Mouse (Mus musculus) hindbrain, embryonic 10.5 days (tissue): ENCODE measurements around the gene Ovgp1. TPM values are rescaled to one million over a fixed set of nuclear protein-coding genes. Genes with fewer than 3 reads are reported as not detected.

Source experiments
- DNase-seq: peaks from one replicate; pipeline ENCODE4 v3.0.0-alpha.2; 2017; ENCODE audit warnings: low spot score
- H3K27ac ChIP-seq: fragments of 300-500 bp; sonication (generic); 2 replicates; pipeline ENCODE4 v1.5.1; 2016; ENCODE audit warnings: mild to moderate bottlenecking, moderate library complexity
- H3K27me3 ChIP-seq: fragments of 300-500 bp; sonication (generic); 2 replicates; pipeline ENCODE4 v1.6.1; 2016; ENCODE audit warnings: mild to moderate bottlenecking; ENCODE audit not compliant: poor library complexity, insufficient read depth, severe bottlenecking
- H3K36me3 ChIP-seq: fragments of 300-500 bp; sonication (generic); 2 replicates; pipeline ENCODE4 v1.6.1; 2016; ENCODE audit warnings: mild to moderate bottlenecking, moderate library complexity
- H3K4me1 ChIP-seq: fragments of 300-500 bp; sonication (generic); replicated peaks from 2 replicates; pipeline ENCODE4 v1.6.1; 2016; ENCODE audit warnings: mild to moderate bottlenecking
- H3K4me3 ChIP-seq: fragments of 300-500 bp; sonication (generic); 2 replicates; pipeline ENCODE4 v1.5.1; 2016; ENCODE audit warnings: mild to moderate bottlenecking, moderate library complexity
- H3K9me3 ChIP-seq: fragments of 300-500 bp; sonication (generic); 2 replicates; pipeline ENCODE4 v1.6.1; 2016; ENCODE audit warnings: mild to moderate bottlenecking, moderate library complexity
- WGBS: fragments of 180-500 bp; shearing (Covaris S2); methylation state at CpG from one replicate; pipeline ENCODE4 v1.1.7; 2016; 5-methylcytosine and 5-hydroxymethylcytosine counted together
- polyA plus RNA-seq: library from polyadenylated mRNA; unstranded; fragments of >200 nt; fragmentation: Nextera tagmentation; extraction: Ambion mirVana; gene quantifications from 2 replicates; pipeline ENCODE4 v1.2.1, GENCODE M21; 2016

The Ovgp1 gene
- polyA plus RNA-seq: 1.8 and 2.4 TPM in 2 replicates

GRCm38 (mm10) chr3:105973411-105973810 lies at the start of gene Ovgp1:
Gene Ovgp1 (plus strand): TSS chr3:105973711.
- 81% methylated on average over 3 of the region's 3 CpGs for WGBS
- H3K27me3 ChIP-seq: no peaks in the 10 kb centered on the region

GRCm38 (mm10) chr3:105924616-105925015 lies 48.9 kb upstream of the Ovgp1 start:
- DNase-seq: no peak
- Histone ChIP-seq H3K27me3 (no peaks in the 10 kb centered on the region), H3K36me3 (no peaks in the 10 kb centered on the region), H3K4me3 (no peak overlapping the region), H3K27ac (no peak overlapping the region), H3K9me3 (no peaks in the 10 kb centered on the region), H3K4me1 (no peaks in the 10 kb centered on the region)
- 84% methylated on average over 9 of the region's 9 CpGs for WGBS

More at GRCm38 (mm10) chr3:105973411-105973810, at the start of gene Ovgp1:
- no peak within 1 kb of the TSS for H3K4me3 ChIP-seq
- no peak within 1 kb of the TSS for H3K27ac ChIP-seq
- no peaks in the 10 kb centered on the region for H3K9me3 ChIP-seq
- no peaks in the 10 kb centered on the region for H3K4me1 ChIP-seq
- DNase-seq: no peak
- H3K36me3 ChIP-seq: peaks cover 28% of the 10 kb centered on the region

GRCm38 (mm10) chr3:105927561-105928194 lies 45.8 kb upstream of the Ovgp1 start:
- Histone ChIP-seq H3K9me3 (no peaks in the 10 kb centered on the region), H3K4me3 (no peak overlapping the region), H3K27me3 (no peaks in the 10 kb centered on the region), H3K4me1 (no peaks in the 10 kb centered on the region), H3K27ac (no peak overlapping the region), H3K36me3 (no peaks in the 10 kb centered on the region)
- no peak for DNase-seq
- 79% methylated on average over 7 of the region's 7 CpGs for WGBS

GRCm38 (mm10) chr3:105928195-105928569 lies 45.3 kb upstream of the Ovgp1 start:
- 94% methylated on average over 3 of the region's 3 CpGs for WGBS
- H3K9me3 ChIP-seq: no peaks in the 10 kb centered on the region
- H3K4me1 ChIP-seq: no peaks in the 10 kb centered on the region
- DNase-seq: no peak
- no peak overlapping the region for H3K4me3 ChIP-seq
- no peaks in the 10 kb centered on the region for H3K36me3 ChIP-seq
- H3K27me3 ChIP-seq: no peaks in the 10 kb centered on the region
- H3K27ac ChIP-seq: no peak overlapping the region

- DNase-seq: no peak
- Histone ChIP-seq H3K27ac (no peak overlapping the region), H3K9me3 (no peaks in the 10 kb centered on the region), H3K27me3 (no peaks in the 10 kb centered on the region), H3K4me1 (no peaks in the 10 kb centered on the region), H3K36me3 (no peaks in the 10 kb centered on the region), H3K4me3 (no peak overlapping the region)
- 90% methylated on average over 6 of the region's 6 CpGs for WGBS
Observed at GRCm38 (mm10) chr3:105928781-105929180, 44.7 kb upstream of the Ovgp1 start.

GRCm38 (mm10) chr3:105929821-105930220 lies 43.7 kb upstream of the Ovgp1 start:
- DNase-seq: no peak
- Histone ChIP-seq H3K27me3 (no peaks in the 10 kb centered on the region), H3K4me1 (no peaks in the 10 kb centered on the region), H3K9me3 (no peaks in the 10 kb centered on the region), H3K36me3 (no peaks in the 10 kb centered on the region), H3K4me3 (no peak overlapping the region), H3K27ac (no peak overlapping the region)
- WGBS: 86% methylated on average over 7 of the region's 7 CpGs

GRCm38 (mm10) chr3:105931095-105931494 lies 42.4 kb upstream of the Ovgp1 start:
- Histone ChIP-seq H3K36me3 (no peaks in the 10 kb centered on the region), H3K9me3 (no peaks in the 10 kb centered on the region), H3K27ac (no peak overlapping the region), H3K4me3 (no peak overlapping the region), H3K27me3 (no peaks in the 10 kb centered on the region), H3K4me1 (no peaks in the 10 kb centered on the region)
- no peak for DNase-seq
- 96% methylated on average over 2 of the region's 2 CpGs for WGBS

GRCm38 (mm10) chr3:105932240-105933071 lies 41.1 kb upstream of the Ovgp1 start, which contains the start of gene I830077J02Rik:
Gene I830077J02Rik (minus strand): TSS chr3:105932664.
- Histone ChIP-seq H3K4me1 (no peaks in the 10 kb centered on the region), H3K36me3 (peaks cover 10% of the 10 kb centered on the region), H3K4me3 (no peak within 1 kb of the TSS), H3K9me3 (no peaks in the 10 kb centered on the region), H3K27me3 (no peaks in the 10 kb centered on the region), H3K27ac (no peak within 1 kb of the TSS)
- DNase-seq: no peak
- 89% methylated on average over 8 of the region's 8 CpGs for WGBS

GRCm38 (mm10) chr3:105933926-105934325 lies 39.6 kb upstream of the Ovgp1 start:
- 94% methylated on average over 6 of the region's 6 CpGs for WGBS
- Histone ChIP-seq H3K4me3 (no peak overlapping the region), H3K27me3 (no peaks in the 10 kb centered on the region), H3K9me3 (no peaks in the 10 kb centered on the region), H3K36me3 (peaks cover 20% of the 10 kb centered on the region), H3K27ac (no peak overlapping the region), H3K4me1 (no peaks in the 10 kb centered on the region)
- no peak for DNase-seq

- DNase-seq: no peak
- WGBS: 93% methylated on average over 5 of the region's 5 CpGs
Observed at GRCm38 (mm10) chr3:105935033-105935432, 38.5 kb upstream of the Ovgp1 start.

GRCm38 (mm10) chr3:105936111-105936510 lies 37.4 kb upstream of the Ovgp1 start:
- DNase-seq: no peak
- no peak overlapping the region for H3K4me3 ChIP-seq
- no peaks in the 10 kb centered on the region for H3K4me1 ChIP-seq
- H3K27me3 ChIP-seq: no peaks in the 10 kb centered on the region
- no peaks in the 10 kb centered on the region for H3K9me3 ChIP-seq
- peaks cover 35% of the 10 kb centered on the region for H3K36me3 ChIP-seq
- no peak overlapping the region for H3K27ac ChIP-seq
- WGBS: 93% methylated on average over 4 of the region's 4 CpGs

More at GRCm38 (mm10) chr3:105935033-105935432, 38.5 kb upstream of the Ovgp1 start:
- no peaks in the 10 kb centered on the region for H3K4me1 ChIP-seq
- no peaks in the 10 kb centered on the region for H3K9me3 ChIP-seq
- H3K27ac ChIP-seq: no peak overlapping the region
- H3K4me3 ChIP-seq: no peak overlapping the region
- no peaks in the 10 kb centered on the region for H3K27me3 ChIP-seq
- peaks cover 25% of the 10 kb centered on the region for H3K36me3 ChIP-seq

GRCm38 (mm10) chr3:105951348-105951747 lies 22.2 kb upstream of the Ovgp1 start:
- no peaks in the 10 kb centered on the region for H3K27me3 ChIP-seq
- H3K9me3 ChIP-seq: no peaks in the 10 kb centered on the region
- no peak for DNase-seq
- peaks cover 100% of the 10 kb centered on the region for H3K36me3 ChIP-seq
- H3K4me3 ChIP-seq: no peak overlapping the region
- no peaks in the 10 kb centered on the region for H3K4me1 ChIP-seq
- no peak overlapping the region for H3K27ac ChIP-seq
- WGBS: 93% methylated on average over 7 of the region's 7 CpGs

- no peaks in the 10 kb centered on the region for H3K9me3 ChIP-seq
- no peak for DNase-seq
- peaks cover 66% of the 10 kb centered on the region for H3K36me3 ChIP-seq
- H3K4me1 ChIP-seq: peaks cover 24% of the 10 kb centered on the region
- no peaks in the 10 kb centered on the region for H3K27me3 ChIP-seq
- no peak overlapping the region for H3K4me3 ChIP-seq
- no peak overlapping the region for H3K27ac ChIP-seq
- 99% methylated on average over 1 of the region's 1 CpGs for WGBS
Observed at GRCm38 (mm10) chr3:105957235-105957634, 16.3 kb upstream of the Ovgp1 start.
